Mouse (Mus musculus): ENCODE results near the gene Tbc1d4. TPM values are rescaled to one million over a fixed set of nuclear protein-coding genes. Genes with fewer than 3 reads are reported as not detected.

Gene Tbc1d4
- total RNA-seq, 2 experiments from 2014 or later = 36.8 to 39.9 TPM

DNA sequence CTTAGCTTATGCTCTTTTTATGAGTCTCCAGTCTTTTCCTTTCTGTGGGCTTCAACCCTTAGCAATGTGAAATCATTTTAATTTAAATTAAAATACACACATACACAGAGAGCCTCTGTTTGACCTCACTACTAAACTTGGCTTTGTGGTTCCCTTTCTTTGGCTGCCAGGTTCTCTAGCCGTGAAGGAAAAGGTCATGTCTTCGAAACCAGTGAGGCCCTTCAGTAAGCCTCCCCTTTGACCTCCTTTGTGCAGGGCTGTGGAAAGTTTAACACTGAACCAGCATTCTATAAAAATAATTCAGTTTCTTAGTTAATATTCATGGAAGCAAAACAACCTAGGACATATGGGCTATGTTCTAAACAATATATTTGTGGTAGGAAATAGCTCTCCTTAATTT lies 78.5 kb downstream of the Tbc1d4 start:
- DNase-seq = no peak

DNA sequence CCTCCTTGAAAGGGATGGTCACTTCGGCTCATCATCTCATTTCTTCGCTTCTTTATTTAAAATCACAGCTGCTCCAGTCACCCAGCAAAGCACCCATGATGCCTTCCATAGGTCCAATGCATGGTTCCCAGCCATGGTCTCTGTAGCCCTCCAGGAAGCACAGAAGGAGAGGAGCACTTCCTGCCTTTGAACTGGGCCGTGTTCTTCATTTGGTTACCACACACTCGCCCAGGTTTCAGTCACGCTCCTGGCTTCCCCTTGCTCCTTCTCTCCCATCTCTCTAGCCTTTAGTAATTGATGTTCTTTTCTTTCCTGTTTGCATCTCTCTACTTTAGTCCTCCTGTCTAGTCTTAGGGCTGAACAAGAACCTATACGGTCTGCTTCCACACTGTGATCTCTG lies 79.8 kb downstream of the Tbc1d4 start:
- no peak for DNase-seq

DNA sequence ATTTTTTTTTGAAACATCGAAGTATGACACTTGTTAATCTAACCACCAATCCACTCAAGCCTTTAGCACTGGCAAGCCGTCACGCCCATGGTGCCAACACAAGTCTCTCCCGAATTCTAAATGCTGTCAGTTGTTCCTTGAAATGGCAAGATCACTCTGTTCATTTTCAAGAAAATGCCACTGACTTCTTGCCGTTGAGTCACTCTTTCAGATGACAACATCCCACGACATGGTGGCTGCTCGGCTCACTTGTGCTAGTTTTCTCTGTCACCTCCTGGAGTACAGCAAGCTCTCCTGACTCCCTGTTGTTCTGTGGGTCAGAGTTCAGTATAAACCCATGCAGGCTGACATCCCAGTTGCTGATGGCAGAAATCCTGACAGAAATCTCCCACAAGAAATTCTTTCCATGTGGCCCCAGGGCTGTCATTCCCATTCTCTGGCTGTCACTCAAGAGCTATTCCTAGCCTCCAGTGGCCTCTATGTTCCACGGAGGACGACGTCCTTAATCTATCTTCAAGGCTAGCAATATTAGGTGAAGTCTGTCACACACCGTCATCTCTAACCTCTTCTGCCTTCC lies 81.5 kb downstream of the Tbc1d4 start:
- no peak for DNase-seq

DNA sequence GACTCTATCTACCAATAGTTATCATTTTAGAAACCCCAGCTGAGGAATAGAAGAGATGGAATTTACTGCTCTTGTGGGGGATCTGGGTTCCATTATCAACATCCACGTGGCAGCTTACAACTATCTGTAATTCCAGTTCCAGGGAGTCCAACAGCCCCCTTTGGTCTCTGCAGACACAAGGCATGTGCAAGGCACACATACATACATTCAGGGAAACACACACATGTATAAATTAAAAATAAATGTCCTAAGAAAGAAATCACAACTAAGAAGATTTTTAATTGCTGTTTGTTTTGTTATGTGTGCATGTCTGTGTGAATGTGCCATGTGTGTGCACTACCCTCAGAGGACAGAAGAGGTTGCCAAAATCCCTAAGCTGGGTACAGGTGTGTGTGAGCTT lies 82.5 kb downstream of the Tbc1d4 start:
- no peak for DNase-seq

DNA sequence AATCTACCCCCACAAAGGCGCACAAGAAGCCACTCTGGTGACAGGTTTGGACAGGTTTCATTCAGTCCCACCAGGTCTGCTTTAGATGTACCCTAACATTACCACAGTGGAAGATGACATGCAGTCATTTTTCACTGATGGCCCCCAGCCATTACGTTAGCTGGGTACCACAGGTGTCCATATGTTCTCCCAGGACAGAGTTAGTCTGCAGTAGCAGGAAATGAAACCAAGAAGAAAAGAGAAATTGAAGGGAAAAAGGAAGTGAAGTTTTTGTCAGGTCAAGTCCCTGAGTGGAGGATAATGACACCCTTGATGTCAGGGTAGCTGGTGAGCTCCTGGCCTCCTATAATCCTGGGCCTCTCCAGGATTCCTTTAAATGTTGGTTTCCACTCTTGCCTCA lies 89.0 kb downstream of the Tbc1d4 start:
- DNase-seq = no peak

DNA sequence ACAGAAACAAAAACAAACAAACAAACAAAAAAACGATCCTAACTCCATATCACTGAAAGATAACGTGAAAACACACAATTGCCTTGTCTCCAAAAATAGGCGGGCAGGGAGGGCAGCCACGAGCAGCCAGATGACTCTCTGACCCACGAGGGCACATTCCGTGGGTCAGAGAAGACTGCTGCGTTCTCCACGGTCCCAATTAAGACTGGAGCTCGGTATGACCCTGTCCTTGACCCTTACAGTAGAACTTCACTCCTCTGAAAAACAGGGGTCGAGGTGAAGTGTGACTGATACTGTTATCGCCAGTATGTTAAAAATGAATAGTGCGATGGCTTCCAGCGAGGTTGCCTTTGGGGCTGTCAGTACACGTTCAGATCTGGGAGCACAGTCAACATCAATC lies 90.7 kb downstream of the Tbc1d4 start:
- no peak for DNase-seq

DNA sequence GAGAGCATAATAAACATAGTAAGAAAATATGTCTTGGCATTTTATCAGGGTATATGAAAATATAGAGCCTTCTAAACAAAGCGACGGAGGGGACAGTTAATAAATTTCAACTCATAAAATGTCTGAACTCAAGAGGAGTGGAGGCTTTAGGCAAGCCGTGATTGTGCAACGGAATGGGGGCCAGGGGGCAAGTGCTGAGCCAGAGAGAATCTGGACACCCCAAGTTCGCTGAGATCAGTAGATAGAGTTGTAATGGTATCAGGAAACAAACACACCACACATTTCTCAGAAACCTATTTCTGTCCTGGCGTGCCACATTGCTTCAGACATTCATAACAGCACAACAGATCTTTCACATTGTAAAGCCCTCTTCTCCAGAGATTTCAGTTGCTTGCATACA lies 91.2 kb downstream of the Tbc1d4 start:
- DNase-seq = no peak

DNA sequence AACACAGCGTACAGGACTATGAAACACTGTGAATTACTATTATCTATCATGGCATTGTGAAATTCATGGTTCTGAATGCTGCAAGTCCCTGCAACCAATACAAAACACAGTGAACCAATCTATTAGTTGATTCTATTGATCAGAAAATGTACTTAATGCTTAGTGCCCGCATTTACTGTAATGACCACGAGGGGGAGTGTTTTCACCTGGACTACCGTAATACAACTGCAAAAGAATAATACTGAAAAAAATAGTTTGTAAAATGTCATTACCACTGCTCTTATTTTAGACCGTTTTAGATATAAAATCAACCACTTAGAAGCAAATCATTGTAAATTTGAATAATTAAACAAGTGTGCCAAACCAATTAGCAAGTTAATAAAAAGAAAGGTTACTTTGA lies 91.7 kb downstream of the Tbc1d4 start:
- DNase-seq = peak; percentile 45

DNA sequence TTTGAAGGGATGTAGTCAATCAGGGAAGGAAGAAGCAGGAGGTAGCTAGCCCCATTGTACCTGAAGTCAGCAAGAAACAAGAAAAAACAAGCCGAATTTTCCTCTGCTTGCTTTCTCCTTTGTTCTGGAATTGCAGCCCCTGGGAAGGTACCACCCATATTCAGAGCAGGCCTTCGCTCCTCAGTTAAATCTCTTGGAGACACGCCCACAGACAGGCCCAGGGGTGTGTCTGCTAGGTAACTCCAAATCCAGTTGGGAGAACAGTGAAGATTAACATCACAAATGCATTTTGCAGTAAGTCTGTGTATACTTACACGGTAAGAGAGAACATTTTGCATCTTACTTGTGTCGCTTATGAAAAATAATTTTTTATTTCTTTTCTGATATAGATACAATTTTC lies 92.1 kb downstream of the Tbc1d4 start:
- no peak for DNase-seq

DNA sequence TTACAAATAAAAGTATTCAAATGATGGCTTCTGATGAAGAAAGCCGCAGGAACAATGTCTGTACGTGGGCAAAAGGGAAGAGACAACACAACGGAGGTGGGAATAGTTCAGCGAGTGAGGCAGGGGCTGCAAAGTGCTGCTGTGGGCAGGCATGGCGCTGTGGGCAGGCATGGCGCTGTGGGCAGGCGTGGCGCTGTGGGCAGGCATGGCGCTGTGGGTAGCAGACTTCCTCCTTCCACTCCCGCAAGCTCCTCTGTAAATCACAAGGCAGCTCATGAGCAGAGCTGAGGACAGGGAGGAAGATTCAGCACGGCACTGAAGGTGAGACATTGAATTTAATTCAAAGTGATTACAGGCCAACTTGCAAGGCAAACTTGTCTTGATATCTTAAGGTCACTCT lies 93.0 kb downstream of the Tbc1d4 start:
- DNase-seq = no peak

DNA sequence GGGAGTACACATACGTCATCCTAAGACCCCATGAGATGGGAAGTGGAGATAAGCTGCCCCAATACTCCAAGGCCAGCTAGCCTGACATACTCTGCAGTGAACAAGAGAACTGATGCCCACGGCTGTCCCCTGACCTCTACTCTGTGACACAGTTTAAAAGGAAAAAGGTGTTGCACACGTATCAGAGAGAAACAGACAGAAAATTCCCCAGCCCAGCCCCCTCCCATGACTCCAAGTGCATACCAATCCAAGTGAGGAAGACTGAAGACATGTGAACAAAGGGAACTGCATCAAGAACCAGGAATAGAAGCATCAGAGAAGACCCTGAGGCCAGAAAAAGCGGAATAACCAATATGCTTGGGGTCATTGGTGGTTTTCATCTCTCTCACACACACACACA lies 93.7 kb downstream of the Tbc1d4 start:
- DNase-seq = no peak

DNA sequence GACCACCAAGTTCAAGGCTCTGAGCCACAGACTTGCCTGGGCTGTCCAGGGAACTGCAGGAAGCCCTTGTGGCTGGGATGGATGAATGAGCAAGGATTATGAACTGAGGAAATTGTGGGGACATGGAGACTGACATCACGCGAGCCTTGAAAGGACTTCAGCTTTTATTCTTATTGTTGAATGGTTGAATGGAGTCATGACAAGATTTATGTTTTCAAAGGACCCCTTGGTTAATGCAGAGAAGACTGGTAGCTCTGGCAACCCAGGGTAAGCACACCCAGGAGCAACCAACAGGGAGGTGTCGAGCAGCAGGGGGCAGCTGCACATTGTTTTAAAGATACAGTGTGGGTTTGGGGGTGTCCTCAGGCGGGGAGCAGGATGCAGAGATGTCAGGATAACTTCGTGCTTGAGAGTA lies 94.4 kb downstream of the Tbc1d4 start:
- DNase-seq = no peak

DNA sequence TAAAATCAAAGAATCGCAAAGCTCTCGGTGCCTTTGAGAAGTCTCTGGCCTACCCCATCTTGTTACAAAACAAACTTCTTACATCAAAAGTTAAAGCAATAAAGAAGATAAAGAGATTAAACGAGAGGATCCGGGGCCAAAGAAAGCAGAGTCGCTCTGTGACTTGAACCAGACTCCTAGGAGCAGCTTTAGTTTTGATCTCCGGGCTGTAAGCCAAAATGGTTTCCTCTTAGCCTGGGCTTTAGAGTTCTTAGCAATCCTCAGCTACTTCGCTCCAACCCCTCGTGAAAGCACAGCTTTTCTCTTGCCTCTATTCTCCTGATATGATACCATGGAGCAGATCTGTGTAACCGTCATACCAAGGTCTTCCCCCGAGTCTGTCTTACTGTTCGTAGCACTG lies 95.8 kb downstream of the Tbc1d4 start:
- no peak for DNase-seq

DNA sequence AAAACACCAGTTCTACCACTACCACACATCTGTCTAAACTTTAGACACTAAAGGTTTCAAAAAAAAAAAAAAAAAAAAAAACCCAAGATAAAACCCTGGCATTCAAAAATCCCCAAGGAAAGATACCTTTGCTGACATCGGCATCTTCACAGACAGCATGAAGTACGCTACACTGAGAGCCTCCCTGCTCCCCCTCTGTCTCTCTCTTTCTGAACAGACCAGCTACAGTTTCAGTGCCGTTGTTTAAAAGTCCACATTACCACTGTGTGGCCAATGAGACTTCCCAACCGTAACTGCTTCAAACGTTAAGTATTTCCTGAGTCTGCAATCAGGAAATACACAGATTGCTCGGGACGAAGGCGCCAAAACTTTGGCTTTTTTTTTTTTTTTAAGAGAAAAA lies 97.6 kb downstream of the Tbc1d4 start:
- DNase-seq = no peak

DNA sequence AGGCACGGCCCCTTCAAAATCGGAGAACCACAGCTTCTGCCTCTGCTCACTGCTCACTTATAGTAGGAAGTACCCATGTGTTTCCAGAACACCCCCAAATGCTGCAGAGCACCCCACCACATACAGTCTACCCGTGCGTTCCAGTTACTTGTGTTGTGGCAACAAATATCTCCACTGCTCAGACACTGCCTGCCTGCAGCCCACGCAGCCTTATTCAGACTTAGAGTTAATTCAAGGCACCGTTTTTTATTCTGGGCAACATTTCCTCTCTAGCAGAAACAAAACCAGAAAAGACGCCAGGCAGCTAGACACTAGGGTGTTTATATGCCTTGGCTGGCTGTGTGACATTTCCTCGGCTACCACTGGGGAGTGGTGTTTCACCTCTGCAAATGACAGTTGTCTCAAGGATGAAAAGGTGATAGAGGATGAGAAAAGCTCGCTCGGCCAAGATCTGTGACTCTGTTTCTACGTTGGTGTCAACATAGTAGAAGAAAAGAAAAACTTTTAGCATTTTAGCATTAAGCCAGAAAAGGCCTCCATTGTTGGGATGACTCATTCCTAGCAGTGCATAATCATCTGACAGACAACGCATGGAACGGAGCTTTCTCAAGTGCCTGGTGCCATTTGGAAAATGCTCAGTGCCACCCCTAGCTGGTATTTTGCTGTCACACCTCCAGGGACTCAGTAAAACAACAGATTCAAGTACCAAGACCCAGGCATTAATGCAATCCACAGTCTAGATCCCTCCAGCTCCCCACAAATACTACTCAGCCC lies 98.3 kb downstream of the Tbc1d4 start:
- no peak for DNase-seq

DNA sequence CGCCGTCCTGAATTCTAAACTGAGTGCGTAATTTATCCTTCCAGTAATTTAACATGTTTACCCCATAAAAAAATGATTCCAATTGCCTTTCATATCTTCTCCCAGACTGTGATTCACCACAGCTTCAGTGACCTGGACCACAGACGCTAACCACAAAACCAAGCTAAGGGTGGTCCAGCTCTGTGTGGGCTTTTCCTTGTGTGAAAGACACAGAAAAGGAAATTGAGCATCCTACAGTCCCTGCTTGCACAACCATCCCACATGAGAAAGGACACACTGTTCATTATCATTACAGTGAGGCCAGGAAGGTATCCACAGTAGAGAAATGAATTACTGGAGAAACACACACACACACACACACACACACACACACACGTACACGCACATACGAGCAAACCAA lies 99.2 kb downstream of the Tbc1d4 start:
- DNase-seq = no peak

DNA sequence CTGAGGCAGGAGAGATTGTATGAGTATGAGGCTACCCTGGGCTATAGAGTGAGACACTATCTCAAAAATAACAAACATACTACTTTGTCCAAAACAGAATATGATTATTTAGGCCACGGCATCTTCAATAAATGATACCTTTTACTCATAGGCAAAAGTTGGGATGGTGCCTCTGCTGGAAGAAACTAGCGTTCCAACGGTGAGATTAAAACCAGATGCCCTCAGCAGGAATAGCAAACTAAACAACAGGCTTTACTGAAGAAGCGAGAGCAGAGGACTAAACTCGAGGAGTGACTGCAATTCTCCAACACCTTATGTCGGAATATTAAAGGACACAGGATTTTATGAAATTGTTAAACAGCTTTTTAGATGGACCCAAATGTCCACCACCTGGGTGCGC lies 101.0 kb downstream of the Tbc1d4 start:
- no peak for DNase-seq

DNA sequence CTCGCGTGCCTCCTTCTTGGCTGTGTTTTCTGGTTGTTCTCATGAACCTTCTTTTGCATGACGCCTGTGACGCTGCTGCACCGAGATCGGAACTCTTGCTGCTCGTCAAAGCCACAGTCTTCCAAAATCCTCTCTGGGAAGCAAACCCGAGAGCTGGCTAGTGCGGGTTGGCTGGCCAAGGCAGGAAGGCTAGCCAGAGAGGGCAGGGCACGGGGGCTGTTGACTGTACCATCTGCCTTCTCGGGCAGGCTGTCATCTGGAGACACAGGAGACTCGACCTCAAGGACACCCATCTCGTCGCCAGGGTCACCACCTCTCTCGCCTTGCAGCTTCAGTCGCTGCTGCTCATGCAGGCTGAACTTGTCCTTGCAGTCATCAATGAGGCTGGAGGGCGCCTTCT lies 101.8 kb downstream of the Tbc1d4 start:
- DNase-seq = no peak

DNA sequence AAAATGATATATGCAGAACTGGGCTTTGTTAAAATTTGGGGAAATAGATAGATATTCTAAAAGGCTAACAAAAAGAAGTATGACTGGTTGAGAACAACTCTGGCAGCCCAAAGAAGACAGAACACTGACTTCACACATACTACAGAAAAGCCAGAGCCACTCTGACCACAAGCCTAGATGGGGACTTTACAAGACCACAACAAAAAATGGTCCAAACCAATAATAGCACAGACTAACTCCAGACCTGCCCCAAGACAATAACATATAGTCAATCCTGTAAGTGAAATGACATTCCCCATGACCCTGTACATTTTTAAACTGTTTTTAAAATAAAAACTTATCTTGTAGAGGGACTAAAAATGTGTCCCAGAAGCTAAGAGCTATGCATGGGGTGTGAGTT lies 103.2 kb downstream of the Tbc1d4 start:
- no peak for DNase-seq

DNA sequence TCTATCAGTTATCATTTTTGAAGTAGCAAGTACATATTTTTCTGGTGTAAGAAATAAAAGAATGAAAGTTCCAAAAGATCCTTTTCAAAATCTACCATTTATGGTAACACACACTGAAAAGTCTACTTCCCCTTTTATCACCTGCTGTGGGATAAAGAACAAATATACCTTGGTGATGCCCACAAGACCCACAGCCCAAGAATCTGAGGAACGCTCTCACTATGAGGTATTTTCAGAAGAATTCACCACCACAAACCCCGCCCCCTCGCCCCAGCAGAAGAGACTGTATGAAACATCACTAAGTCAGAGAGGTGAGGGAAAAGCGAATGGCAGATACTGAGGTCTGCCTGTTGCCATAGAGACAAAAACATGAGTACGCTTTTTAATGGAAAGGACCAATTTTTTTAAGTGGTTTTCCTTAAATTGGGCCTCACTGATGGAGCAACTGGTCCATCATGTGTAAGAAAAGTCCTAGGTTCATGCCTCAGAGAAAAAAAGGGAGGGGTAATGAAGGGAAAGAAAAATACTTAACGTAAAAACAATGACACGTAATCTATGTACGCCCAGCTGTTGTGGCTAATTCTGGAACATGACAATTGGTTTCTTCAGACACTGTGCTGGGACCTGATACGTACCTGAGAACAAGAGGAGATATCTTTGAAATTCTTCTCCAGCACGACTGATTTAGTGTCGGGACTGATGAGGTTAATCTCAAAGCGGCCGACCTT lies 104.4 kb downstream of the Tbc1d4 start:
- DNase-seq = no peak

DNA sequence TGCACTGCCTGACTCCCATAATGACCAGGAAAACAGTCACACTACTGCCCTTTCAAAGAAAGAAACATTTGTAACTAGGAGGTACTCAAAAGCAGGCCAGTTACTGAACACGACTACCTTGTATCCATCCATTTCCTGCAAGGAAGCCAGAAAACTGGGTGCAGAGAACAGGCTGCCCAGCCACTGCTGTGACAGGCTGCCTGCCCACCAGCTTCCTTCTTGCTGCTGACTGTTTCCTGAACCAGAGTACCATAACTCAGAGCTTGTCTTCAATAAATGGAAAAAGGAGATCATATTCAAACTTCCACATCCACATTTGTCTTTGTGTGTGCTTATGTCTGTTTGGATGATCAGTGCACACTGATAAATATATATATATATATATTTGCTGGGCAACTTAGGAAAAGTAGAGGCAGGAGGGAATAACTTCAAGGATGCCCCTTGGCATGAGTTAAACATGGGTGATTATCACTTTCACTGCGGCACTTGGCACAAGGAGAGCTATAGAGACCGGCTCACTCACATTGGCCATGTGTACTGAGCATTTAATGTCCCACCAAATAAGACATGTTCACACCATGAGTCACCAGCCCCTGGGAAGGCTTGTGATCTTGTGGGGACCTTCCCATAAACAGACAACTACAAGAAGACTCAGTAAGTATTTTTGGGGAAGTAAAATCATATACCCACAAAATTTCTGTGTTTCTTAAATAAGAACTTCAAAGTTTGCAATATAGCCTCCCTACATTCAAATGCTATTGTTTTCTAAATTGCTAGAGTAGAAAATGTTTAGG lies 105.6 kb downstream of the Tbc1d4 start:
- no peak for DNase-seq

DNA sequence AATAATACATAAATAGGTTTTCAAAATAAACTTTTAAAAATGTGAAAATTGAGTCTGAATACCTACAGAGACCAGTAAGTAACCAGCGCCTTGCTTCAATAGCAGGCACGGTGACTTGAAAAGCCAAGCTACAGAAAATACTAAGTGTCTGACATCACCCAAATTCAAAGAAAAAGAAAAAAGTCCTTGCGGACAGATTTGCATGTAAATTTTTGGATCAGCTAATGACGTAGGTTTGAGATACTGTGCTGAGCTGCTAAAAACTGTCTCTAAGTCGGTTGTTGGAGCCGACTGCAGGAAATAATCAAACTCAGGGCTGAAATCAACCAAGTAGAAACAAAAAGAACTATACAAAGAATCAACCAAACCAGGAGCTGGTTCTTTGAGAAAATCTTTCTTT lies 107.1 kb downstream of the Tbc1d4 start:
- no peak for DNase-seq

DNA sequence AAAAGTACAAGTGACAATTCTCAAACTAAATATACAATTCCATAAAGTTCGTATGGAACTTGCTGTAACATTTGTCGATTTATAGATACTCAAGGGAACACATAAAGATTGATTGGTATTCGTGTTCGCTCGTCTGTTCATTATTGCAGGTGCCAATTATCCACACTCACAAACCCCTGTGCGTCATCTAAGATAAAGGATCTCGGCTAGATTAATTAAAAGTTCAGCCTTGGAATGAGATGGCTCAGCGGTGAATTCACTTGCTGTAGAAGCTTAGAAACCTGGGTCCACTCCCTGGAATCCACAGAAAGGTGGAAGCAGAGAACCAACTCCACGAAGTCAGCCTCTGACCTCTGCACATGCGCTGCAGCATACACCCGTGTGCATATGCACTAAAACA lies 107.5 kb downstream of the Tbc1d4 start:
- no peak for DNase-seq
